Mouse (Mus musculus): ENCODE results near the gene Bach2. TPM values are rescaled to one million over a fixed set of nuclear protein-coding genes. Genes with fewer than 3 reads are reported as not detected.
A peak's percentile ranks its signal among the peaks of the same experiment; 100 is the strongest.

Bach2 gene
- total RNA-seq, 2 experiments from 2014 or later = 1.3 TPM; not detected in 1

DNA sequence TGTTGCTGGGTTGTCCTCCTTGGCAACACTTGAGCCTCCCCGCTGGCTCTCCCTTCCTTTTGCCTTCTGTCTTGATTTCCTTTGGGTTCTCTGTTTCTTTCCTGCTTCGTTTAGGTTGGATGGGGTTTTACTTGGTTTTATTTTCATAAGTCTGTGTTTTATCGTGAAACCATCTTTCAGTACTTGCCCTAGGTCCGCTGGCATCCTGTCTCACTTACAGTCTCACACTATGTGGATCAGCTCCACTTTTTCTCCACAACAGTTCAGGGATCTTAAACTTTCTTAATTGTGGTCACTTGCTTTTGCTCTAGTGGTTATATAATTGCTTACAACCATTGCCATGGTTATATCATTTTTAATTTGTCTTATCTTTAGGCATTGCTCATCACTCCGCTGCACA is 109.1 kb downstream of the Bach2 start:
- ATAC-seq (replicated peaks; ENCODE audit: low FRiP score, poor library complexity, severe bottlenecking) = no peak

DNA sequence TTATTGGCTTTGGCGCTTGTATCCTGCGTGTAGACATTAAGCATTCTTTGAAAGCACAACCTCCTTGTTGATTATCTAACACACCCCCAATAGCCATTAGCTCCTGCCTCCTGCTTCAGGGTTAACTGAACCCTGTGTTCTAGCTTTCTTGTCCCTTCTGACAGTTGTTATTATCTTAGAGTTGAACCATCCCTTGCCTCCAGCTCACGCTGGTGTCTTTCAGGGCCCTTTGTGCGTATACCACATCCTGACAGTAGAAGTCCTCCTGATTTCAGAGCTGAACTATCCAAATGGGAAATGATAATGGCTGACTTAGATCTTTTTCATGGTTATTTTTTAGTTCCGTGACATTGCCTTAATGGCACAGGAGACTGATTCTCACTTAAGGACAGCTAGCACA is 110.8 kb downstream of the Bach2 start:
- ATAC-seq (replicated peaks; ENCODE audit: low FRiP score, poor library complexity, severe bottlenecking) = no peak

DNA sequence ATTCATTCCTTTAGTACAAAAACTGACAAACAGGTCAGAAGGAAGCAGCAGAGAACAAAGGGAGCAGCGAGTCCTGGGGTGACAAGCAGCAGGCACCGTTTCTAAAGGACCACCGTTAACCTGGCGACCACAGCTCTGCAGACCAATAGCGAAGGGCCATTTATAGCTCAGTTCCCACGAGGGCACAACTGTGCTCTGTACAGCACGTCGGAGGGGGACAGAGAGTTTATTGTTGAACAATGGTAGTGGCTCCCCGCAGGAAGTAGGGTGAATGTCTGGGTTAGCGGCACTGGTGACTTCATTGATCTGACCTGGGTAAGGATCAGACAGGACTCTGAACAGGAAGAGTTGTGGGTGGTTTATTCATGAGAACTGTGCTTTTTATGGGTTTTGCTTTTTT is 112.6 kb downstream of the Bach2 start:
- ATAC-seq (replicated peaks; ENCODE audit: low FRiP score, poor library complexity, severe bottlenecking) = no peak

DNA sequence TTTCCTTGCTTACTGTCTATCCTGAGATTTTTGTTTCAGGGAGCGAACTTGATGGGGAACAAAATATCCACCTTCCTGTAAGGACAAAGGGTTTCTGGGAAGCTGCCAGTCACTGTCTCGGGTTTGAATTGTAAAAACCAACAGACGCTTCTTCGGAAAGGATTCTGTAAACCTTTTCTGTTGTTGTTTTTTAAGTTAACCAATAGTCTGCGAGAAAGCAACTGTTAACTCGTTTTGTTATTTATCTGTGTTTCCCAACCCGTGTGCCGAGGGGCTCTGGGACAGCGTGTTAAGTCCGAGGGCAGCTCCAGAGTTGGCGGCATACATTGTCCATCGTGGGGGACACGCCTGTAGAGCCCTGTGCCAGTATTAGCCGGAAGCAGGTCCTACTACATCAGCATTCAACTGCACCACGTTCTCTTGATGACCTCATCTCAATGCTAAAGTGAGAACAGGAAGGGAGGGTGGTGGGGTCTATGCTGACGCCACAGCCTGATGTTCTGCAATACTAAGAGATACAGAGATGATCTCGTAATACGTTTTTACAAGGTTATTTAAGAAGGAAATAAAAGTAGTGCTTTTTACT is 113.2 kb downstream of the Bach2 start:
- ATAC-seq (replicated peaks; ENCODE audit: low FRiP score, poor library complexity, severe bottlenecking) = no peak

DNA sequence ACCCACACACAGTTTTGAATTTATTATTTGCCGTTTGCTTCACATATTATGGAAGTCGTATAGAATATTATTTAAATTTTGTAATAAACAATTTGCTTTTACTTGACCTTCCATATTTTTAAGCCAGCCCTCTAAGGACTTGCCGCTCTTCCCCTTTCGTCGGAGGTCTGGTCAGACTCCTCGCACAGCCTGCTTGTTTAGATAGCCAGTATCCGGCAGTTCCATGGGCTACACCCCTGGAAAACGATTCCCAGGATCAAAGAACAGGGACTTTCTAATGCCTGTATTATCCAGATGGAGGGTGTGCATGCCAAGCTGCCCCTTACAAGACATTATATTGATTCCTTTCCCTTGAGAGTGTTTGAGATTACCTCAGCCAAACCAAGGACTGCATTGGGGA is 113.8 kb downstream of the Bach2 start:
- ATAC-seq (replicated peaks; ENCODE audit: low FRiP score, poor library complexity, severe bottlenecking) = no peak

DNA sequence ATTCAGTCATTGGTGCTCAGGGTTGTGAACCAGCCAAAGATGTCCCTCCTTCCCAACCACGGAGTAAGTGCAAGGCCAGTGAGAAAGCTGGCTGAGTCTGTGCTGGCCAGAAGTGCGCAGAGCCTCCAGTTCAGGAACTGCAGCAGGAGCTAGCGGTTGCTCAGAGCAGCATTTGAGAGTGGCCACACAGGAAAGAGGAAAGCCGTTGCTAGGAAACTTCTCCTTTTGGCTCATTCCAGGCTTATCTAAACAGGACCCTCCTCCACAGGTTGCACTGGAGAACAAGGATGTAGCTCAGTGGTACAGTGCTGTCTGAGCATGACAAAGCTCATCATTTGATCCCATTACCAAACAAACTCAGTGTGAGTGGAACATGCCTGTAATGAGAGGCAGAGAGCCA is 114.2 kb downstream of the Bach2 start:
- ATAC-seq (replicated peaks; ENCODE audit: low FRiP score, poor library complexity, severe bottlenecking) = no peak

DNA sequence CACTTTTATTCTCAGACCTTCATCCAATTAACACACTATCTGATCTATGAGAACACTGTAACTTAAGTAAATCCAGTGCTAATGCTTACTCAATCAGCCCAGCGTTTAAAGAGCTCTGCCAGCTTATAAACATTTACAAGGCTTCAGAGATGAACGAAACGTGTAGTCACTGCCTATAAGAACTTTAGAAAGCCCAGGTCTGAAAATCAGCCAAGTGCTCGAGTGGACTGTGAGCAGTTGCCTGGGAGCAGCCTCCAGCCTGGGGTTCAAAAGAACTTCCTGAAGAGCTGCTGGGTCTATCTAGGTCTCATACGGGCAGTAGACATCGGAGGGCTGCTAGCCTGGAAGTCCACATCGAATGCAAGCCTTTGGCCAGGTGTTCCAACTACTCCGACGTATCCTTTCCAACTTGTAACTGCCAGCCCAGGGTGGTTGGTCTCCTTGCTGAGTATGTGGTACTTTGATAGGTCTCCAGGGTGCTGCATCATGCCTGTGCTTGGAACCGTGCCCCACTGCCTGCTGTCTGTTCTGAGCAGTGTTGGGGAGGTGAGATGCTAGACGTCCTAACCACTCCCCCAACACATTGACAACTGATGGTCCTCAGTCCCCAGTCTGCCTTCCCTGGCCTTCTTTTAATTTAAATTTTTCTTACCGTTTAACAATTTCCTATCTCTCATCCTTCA is 117.5 kb downstream of the Bach2 start:
- ATAC-seq (replicated peaks; ENCODE audit: low FRiP score, poor library complexity, severe bottlenecking) = peak; percentile 67

DNA sequence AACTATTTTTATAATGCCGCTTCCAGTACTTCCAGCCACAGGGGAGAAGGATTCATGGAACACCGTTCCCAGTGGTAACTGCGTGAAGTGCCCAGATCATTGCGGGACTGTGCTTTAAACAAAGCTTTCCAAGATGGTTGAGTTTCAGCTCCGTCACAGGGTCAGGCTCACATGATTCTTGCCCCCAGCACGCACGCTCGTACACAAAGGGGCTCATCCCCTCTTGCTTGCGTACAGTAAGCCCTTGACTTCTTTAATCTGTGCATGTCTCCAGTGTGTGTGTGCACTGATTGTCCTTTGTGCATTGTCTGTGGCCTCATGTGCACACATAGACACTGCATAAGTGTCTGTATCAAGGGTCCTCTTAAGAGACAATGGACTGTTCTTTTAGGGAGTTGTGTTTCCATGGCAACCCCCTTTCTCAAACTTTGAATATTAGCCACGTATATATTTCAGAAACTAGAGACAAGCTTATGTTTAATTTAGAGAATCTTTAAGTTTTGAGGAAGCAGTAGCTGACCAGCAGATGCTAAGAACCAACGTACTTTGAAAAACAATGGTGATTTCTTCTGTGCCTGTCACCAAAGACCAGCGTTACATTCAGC is 119.5 kb downstream of the Bach2 start:
- ATAC-seq (replicated peaks; ENCODE audit: low FRiP score, poor library complexity, severe bottlenecking) = no peak

DNA sequence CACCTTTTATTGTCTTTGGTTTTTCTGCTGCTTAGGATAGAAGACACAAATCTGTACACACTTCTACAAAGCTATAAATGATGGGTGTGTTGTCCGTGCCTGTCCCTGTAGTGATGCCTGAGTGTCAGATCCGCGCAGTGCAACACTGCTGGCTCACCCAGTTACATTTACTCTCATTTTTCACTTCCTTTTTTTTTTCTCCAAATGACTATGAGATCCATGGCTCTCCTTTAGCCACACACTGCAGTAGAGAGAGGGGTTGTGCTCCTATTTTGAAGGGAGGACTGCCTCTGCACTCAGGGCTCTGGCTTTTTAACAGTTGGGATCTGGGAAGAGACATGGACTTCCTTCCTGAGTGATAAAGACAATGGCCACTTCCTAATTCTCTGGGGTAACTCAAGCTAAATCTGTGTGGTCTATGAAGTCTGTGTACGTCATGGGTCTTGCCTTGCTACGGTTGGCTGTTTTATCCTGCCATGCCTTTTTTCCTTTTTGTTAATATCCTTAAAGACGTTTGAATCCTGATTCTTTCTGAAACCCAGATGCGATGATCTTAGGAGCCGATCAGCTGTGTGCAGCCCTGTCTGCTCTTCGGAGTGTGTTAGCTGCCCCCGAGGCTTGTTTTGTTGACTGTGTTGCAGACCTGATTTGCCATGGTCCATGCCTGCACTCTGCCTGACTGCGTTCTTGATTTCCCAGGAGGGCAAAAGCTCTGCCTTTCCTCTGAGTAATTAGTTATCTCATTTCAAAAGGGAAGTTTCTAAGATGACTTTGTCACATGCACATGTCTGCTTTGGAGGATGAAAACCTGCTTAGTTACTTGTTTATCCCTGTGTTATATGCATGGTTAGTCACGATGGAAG is 120.2 kb downstream of the Bach2 start:
- no peak for ATAC-seq (replicated peaks; ENCODE audit: low FRiP score, poor library complexity, severe bottlenecking)

DNA sequence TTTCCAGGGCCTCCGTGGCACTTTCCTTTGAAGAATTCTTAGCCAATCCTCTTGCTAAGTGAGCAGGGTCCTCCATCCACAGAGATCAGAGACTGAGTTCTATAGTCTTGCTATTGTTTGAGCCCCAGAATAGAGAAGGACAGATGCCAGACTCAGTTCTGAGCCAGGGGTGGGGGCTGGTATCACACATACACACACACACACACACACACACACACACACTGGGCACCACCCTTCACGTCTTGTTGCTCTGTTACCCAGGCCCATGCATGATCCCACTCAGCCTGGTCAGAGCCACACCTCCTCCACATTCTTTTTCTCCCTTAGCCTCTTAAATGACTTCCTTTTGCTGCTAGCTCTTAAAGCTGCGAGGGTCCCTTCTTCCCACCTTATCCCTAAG is 121.0 kb downstream of the Bach2 start:
- ATAC-seq (replicated peaks; ENCODE audit: low FRiP score, poor library complexity, severe bottlenecking) = no peak

DNA sequence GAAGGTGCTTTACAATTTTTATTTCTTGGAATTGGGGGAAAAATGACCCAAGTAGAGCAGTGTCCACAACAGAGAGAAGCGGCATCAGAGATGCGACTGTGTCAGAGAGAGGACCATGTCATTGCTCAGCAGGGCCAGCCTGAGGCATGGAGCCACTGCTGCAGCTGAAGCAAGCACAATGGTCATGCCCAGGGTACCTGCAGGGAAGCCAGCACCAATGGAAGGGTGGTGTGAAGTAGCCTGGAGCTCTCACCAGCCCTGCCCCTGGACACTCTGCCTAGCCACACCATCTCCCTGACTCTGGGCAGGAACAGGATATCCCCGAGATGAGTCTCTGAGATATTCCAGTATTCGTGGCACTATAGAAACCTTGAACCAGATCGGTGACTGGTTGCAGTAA is 121.9 kb downstream of the Bach2 start:
- ATAC-seq (replicated peaks; ENCODE audit: low FRiP score, poor library complexity, severe bottlenecking) = no peak

DNA sequence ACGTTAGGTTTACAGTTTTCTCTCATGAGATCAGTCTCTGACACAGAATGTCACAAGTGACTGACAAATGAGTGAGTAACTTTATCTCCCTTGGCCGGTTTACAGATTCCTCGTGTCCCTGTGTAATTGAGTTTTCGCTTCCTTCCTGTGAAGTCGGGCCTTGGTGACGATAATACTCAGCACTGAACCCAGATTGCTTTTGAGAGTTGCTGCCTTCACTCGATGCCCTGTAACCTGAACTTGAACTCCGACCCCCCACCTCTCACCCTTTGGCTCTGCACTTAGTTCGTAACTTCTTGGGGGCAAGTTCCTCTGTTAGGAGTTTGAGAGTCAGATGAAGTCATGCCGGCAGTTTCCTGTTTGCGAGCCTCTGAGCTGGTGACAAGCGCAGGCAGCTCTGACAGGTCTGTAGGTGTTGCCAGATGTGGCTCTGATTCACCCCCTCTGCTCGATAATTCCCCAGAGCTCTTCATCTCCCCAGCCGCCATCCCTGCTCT is 124.9 kb downstream of the Bach2 start:
- no peak for ATAC-seq (replicated peaks; ENCODE audit: low FRiP score, poor library complexity, severe bottlenecking)

DNA sequence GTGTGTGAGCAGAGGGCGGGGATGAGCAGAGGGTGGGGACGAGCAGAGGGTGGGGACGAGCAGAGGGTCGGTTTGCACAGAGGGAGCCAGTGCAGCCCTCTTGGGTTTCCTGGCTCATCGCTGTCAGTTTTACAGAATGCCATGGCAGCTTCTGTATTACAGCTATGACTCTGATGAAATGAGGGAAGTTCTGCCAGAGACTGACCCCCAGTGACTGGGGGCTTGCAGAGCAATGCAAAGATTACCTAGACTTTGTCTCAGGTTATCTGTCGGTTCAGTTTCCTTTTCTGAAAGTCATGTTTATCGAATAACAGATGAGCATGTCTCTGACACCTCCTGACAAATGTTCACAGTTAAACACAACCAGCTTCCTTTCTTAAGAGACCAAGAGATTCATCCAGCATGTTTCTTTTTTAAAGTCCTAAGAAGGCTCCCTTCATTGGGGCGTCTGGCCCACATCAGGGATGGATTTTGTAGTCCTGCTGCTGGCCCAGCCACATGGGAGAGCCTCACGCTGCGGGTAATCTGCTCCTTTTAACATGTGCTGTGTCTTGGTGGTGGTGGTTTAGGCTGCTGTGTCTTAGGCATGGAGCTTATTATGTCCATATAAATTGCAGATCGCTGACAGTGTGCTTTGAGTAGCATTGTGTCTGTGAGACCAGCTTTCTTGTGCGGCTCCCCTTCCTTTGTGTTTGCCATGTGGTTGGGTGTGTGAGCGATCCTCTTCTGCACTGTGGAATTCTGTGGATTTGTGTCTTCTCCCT is 126.7 kb downstream of the Bach2 start:
- ATAC-seq (replicated peaks; ENCODE audit: low FRiP score, poor library complexity, severe bottlenecking) = no peak

DNA sequence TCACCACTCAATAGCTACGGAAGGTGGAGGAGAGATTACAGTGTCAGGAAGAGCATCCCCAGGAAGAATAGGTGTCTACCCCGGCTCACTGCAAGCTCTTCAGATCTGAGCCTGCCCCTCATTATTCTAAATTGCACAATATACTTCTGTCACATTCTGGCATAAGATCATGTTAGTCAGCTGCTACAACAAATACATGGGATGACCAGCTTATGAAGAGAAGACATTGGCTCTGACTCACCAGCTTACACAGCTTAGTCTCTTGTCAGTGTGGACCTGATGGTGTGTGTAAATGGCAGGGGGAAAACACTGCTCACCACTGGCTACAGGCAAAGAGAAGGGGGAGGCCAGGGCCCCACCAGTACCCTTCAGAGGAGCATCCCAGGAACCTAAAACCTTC is 127.6 kb downstream of the Bach2 start:
- ATAC-seq (replicated peaks; ENCODE audit: low FRiP score, poor library complexity, severe bottlenecking) = no peak

DNA sequence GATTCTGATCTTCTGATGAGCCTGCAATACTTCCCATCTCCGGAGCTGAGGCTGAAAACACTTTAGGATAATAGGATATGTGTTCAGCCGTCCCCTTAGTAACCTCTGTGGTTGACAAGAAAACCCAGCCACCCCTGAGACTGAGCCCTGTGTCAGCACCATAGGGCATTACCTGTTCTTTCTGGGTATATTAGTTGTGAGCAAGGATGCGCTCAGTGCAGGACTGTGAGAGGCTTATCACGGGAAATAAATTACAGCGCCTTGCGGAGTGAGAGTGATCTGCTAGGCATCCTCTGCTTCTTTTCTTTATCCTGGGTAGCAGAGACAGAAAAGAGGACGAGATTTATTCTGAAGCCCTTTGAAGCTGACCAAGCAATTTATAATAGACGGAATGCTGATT is 129.7 kb downstream of the Bach2 start:
- no peak for ATAC-seq (replicated peaks; ENCODE audit: low FRiP score, poor library complexity, severe bottlenecking)

DNA sequence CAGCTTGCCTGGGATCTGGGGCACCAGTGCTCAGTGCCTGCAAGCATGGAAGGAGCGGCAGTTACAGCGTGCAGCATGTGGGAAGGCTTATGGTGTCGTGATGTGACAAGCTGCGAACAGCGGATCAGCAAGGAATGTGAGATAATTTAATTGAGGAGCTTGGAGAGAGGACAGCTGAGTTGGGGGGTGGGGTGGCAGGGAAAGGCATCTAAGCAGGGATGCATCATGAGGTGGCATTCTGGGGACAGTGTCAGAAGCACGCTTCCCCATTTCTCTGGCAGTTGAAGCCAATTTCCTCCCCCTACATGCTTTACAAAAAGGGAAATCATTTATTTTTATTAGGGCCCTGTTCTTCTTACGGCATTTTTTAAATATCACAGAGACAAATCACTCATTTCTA is 134.5 kb downstream of the Bach2 start:
- ATAC-seq (replicated peaks; ENCODE audit: low FRiP score, poor library complexity, severe bottlenecking) = no peak

DNA sequence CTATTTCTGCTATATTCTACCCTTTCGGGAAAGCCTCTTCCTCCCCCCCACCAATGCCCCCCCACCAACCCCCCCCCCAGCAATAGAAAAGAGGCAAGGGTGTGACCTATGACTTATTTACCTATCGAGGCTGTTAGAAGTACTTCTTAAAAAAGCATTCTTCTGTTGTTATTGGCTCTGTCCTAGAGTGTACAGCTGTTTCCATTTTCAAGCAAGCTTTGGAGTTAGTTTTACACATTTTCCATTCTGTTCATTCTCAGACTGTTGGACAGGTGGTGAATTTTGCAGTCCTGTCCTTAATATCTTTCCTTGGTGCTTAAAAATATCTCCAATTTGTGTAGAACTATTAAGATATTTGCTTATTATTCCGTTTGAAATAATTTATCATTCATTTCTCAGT is 134.9 kb downstream of the Bach2 start:
- no peak for ATAC-seq (replicated peaks; ENCODE audit: low FRiP score, poor library complexity, severe bottlenecking)

DNA sequence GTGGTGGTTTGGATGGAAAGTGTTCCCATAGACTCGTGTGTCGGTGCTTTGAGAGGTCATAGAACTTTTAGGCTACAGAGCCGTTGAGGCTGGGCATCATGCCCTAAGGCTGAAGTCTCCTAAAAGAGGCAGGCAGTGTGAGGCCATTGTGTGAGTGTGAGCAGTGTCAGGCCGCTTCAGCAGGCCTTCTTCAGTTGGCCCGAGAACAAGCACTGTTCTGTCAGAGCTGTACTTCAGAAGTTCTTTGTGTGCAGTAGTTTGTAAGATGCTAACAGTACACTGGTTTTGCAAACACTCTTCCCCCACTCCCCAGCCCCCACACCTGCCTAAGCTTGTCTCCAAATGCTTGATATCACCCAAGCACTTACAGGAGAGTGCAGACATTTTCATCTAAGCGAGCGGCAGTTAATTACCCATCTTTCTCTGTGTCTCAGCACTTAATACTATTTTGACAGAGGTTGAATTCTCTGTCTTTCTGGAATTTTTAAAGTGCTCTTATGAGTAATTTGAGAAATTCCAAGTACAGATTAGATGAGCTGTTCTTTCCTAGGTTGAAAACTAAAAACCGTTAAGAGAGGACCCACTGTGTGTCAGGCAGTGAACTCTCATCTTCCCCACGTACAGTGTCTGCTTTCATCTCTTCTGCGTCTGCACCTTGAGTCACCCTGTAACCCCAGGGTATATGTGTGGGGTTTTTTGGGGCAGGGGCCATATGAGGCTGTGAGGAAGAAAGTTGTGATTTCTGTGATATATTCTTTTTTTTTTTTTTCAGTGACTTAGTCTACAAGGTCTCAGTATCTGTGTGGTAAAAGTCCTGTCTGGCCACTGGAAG is 136.4 kb downstream of the Bach2 start:
- ATAC-seq (replicated peaks; ENCODE audit: low FRiP score, poor library complexity, severe bottlenecking) = no peak
